Mouse (Mus musculus) mouse embryonic stem cell (cell line): ENCODE measurements at regions not wholly inside any gene's neighbourhood (a gene's known extent, or its start where the extent isn't known, plus 50 kb on each side); places are given as distances from the start of the nearest gene placed in this dataset.

Experiments
- in situ Hi-C, 2 experiments: fragments of 300-500 bp; cut with MboI; formaldehyde crosslinking; loops; 1 replicate in 1 of 2; 3 replicates in 1 of 2; pipeline ENCODE4 v1.14.3; 2019 to 2020; ENCODE audit warnings: low sequenced_read_pairs in 2 of 2, low pct_unique_long_range_greater_than_20kb in 1 of 2, mixed read lengths in 1 of 2; ENCODE audit not compliant: unreplicated experiment in 1 of 2

DNA sequence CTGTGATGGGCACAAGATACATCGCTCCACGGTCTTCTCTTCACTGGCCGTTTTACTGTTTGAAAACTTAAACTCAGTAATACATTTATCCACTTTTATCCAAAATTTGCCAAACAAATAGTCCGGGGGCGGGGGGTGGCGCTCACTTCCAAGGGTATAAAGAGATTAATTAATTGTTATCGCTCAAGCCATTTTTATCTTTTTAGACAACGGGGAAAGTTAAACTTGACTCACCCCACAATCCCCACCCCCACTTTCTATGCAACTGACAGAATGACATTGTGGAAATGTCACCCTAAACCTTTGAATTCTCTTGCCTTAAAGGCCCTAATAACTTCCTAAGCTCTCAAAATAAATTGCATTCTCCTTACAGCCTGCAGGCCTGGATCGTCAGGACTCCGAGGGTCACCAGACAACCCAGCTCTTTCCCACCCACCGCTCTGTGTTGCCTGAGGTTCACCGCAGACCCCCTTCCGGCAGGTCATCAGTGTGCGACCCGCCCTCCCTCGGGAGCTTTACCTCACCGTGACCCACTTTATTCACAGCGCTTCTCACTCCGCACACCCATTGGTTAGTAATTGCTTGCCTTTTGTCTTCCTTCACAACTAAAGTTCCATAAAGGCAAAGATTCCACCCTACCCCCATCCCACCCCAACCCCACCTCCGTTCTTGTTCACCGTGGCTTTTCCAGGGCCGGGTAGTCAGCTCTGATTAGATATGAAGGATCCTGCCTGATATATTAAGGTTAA lies 93.0 kb upstream of the Hmcn1 start:
- in situ Hi-C loops, result loop anchor here (10.0 to 25.0 kb wide), 2 partner anchors 249 to 251 kb away; partner anchors contain the start of gene Ivns1abp (in 1 of the 2)

DNA sequence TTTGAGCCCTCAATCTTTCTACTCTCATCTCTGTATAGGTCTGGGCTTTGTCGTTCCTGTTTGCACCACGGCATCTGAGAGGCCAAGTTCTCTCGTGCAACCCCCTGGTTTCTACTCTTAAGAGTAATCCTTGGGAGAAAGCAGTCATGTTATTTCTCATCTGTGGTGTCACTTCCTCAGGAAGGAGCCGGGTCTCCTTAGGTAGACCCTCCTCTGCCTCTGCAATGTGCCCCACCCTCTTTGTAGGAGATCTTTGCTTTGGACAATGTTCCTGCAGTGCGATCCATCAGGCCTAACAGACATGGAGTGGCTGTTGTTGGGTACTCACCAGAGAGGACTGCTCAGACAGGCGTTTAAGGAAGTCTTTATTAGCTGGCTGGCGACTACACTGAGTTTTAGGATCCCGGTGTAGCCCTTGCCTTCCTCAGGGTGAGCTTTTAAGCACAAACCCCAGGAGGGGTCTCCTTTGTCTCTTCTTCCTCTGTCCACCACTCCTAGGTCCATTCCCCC lies 94.0 kb upstream of the Hmcn1 start:
- in situ Hi-C loops, result loop anchor here (10.0 to 25.0 kb wide), 2 partner anchors 248 to 250 kb away; partner anchors contain the start of gene Ivns1abp (in 1 of the 2)

DNA sequence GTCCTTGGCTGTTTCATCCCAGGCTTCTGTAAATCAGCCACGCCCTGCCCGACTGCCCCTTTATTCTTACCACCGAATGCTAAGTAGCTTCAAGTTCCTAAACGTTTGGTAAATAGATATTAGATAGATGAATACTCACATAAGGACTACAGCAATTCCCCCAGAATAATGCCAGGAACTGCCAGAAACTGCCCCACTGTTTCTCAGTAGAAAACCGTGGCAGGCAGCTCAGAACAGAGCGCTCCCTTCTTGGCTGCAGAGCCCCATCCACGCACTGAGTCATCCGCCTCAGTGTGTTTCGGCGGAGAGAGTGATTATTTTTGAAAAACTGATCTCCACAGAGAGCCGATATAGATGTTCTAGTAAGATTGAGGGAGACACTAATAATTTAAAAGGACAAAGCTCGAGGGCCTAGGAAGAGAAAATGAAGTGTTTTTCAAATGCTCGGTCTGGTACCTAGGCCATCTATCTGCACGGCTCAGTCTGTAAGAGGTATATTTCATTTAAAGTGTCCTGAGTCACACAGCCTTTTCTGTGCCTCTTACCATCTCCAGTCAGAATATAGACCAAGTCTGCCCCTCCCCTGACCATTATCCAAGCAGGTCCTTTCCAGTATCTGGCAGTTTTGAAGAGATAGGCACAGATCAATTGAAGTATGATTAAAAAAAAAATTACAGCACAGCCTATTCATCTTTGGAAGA lies 94.4 kb upstream of the Gm47985 start:
- in situ Hi-C loops, result loop anchor here (10.0 to 25.0 kb wide), 2 partner anchors 247 to 249 kb away; partner anchors contain the start of gene Ivns1abp (in 1 of the 2)

DNA sequence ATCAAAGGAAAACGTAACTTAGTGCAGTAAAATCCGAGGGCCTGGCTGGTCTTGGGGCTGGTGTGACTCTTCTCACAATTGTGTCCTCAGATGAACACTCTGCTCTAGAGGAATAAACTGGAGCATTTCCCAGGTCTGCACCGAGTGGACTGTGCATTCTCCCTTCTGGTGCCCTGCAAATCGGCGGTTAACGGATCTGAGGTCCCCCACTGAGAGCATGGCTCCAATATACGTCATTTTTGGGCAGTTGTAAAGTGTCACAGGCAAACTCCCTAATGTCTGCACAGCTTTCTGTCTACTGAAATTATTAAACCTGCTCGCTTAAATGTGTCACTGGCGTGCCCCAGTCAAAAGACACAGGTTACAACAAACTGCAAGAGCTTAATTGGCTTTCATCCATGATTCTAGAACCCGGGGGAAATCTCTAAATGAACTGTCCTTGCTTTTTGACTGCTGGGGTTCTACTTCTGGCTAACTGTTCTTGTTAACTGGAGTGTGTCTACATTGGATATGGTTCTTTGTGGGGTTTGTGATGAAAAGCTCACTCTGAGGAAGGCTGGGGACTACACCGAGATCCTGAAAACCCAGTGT lies 93.7 kb upstream of the Gm47985 start:
- in situ Hi-C loops, result loop anchor here (10.0 to 25.0 kb wide), 2 partner anchors 246 to 249 kb away; partner anchors contain the start of gene Ivns1abp (in 1 of the 2)

DNA sequence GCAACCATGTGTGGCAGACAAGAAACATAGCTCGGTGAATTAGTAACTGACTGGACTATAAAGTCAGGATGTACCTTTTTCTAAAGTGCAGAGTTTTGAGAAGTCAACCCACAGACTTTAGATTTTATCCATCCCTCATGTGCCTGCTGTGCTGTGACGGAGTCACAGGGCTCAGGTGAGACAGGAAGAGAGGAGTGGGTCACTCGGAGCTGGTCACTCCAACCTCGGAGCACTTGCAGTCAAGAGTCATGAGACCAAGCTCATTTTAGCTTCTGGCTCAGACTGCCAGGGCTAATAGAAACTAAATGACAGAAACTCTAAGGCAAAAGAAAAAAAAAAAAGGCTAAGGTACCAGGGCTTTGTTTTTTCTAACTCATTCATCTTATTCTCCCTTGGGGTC lies 90.3 kb upstream of the Gm47985 start:
- in situ Hi-C loops, result loop anchor here in 1 of 2 experiments (25.0 kb wide), 1 partner anchor 245 kb away; the partner anchor contains the start of gene Ivns1abp

DNA sequence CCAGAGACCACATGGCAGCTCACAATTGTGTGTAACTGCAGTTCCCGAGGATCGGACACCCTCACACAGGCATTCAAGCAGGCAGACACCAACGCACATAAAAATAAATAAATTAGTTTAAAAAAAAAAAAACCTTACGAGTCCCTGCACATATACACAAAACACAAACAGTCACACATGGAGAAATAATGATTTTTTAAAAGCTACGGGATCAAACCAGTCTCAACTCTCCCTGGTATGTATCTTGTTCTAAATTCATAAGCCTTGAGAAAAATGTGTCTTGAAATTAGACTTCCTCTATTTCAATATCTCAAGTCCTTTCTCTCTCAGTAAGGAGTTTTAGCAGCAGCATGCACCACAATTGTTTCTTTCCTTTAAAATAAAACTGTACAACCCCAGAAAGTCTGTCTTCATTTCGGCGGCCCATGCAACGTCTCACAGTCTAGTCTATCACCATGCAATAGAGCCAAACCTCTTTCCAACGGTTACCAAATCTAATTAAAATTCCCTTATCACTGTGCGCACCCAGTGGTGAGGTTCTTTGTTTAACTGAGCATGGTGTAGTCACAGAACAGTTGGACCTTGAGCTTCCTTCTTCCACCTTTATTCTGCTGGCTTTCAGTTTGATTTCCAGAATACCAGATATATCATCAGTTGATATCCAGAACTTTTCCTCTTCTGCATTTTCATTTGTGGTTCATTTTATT lies 86.8 kb upstream of the Gm47985 start:
- in situ Hi-C loops, result loop anchor here in 1 of 2 experiments (25.0 kb wide), 1 partner anchor 242 kb away; the partner anchor contains the start of gene Ivns1abp

DNA sequence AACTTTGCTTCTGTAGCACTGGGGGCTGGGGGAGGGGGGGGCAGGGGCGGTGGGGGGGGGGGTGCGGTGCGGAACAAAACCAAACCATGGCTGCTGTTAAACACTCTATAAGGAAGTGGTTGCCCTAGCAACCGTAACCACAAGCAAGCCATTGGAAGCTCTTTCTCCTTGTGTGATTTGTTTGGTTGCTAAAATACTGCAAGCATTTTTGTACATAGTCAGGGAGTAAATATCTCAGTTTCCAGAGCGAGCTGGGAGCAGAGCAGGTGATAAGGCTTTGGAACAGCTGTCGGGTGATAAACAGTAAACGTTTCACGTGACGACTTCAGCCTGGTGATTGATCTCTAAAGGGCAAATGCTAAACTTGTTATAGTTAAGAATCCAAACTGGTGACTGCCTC lies 86.3 kb upstream of the Gm47985 start:
- in situ Hi-C loops, result loop anchor here in 1 of 2 experiments (25.0 kb wide), 1 partner anchor 241 kb away; the partner anchor contains the start of gene Ivns1abp

DNA sequence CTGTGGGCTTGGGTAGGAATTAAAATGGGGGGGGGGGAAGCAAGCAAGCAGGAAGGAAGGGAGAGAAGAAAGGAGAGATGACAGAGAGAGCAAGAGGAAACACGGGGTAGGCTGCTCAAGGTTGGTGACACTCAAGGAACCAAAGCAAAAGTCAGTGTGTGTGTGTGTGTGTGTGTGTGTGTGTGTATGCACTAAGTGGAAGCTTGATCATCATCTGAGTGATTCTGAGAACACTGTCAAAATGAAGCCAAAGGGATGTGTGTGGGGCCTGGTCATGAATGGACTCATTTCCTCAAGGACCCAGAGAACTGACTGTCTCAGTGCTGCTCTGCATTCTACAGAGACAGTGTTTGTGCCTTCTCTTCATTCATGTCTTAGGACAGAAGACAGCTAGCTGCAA lies 84.8 kb upstream of the Gm47985 start:
- in situ Hi-C loops, result loop anchor here in 1 of 2 experiments (25.0 kb wide), 1 partner anchor 240 kb away; the partner anchor contains the start of gene Ivns1abp

DNA sequence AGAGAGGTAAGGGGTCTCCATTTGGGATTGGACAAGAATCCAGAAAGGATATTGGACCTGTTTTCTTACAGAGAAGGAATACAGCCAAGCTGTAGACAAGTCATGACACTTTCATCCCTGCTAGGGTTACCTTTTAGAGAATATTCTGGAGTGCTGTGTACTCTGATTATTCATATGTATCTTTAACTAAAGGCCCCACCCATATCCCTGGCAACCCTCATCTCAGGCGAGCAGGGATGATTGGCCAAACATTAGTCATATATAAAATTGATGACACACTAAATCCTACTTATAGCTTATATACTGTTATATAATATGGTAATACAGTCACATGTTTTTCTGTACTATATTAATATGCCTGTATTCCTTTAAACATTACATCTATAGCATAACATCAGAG lies 83.6 kb upstream of the Gm47985 start:
- in situ Hi-C loops, result loop anchor here in 1 of 2 experiments (25.0 kb wide), 1 partner anchor 239 kb away; the partner anchor contains the start of gene Ivns1abp

DNA sequence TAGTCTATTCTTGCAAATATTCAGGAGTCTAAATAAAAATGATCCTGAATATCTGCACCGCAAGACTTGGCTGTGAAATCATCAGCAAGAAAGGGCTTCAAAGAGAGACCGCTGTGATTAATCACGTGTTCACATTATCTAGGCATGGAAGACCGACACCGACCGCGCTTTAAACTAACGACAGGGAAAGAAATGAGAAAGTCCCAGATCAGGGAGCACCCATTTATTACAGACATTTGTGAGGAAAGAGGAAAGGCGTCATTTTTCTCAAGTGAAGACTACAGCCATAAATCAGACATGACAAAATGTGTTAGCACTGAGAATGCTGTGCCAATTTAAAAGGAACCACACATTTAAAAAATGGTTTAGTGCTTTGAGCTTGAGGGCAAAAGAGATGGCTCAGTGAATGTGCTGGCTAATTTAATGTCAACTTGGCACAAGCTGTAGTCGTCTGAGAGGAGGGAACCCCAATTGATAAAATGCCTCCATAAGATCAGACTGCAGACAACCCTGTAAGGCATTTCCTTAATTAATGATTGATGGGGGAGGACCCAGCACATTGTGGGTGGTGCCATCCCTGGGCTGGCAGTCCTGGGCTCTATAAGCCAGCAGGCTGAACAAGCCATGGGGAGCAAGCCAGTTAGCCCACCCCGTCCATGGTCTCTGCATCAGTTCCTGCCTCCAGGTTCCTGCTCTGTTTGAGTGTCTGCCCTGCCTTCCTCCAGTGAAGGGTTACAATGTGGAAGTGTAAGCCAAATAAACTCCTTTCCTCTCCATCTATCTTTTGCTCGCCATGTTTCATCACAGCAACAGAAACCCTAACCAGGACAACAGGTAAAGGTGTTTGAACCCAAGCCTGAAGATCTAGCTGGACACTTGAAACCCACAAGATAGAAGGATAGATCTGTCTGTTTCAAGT lies 81.5 kb upstream of the Gm47985 start:
- in situ Hi-C loops, result no loop called here

DNA sequence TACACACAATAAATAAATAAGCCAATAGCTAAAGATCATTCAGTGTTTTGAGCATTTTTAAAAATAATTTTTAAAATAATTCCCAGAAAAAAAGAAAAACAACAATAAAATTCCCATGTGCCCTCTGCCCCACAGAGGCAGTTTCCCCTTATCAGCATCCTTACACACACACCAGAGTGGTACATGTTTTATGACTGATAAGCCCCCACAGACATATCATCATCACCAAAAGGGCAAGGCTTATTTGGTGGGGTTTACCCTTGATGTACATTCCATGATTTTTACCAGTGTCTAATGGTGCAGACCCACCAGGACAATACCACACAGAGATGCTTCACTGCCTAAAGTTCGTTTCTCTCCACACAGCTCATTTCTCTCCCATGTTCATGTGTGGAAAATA lies 80.8 kb upstream of the Gm47985 start:
- in situ Hi-C loops, result no loop called here

DNA sequence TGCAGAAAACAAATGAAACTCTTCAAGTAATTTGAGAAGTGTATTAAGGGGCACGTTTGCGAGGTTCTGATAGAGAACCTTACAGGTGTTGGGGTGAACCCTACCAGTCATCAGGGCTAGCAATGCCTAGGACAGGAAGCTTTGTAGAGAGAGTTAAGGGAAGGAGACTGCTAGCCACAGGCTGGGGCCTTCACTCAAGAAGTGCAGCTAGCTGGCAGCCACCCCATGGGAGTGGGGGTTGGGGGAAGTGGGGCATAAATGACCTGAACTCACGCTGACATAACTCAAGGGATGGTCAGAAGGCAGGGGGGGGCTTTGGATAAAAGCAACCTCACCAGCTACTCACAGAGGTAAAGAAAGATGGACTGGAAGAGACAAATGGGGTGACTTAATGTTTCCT lies 80.3 kb upstream of the Gm47985 start:
- in situ Hi-C loops, result no loop called here

DNA sequence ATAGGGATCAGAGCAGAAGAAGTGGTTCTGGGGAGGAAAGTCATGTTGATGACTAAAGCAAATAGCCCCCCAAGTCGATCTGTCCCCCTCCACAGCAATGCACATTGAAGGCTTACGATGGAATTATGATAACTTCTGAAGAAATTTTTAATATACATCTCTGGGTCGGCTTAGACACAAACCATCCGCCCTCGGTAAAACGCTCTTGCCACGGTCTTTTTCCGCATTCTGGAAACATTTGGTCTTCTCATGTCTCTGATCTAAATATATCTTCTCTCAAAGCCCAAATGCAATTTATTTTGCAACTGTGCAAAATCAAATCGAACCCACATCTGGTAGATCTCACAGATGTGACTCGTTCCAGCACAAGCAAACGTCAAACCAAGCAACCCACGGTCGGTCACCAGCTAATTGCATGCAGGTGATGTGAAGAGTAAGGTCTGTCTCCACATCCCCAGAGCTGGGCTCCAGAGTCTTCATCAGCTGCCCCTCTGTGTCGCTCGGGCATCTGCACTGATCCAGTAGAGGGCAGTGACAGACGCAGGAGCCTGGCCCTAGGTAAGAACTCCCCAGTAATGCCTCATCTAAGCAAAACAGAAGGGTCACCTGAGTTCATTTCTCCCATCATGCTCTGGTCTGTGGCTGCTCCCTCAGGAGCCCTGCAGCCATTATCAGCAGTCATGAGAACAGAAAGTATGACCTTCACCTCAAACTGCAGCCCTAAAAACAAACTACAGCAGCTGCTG lies 79.5 kb upstream of the Gm47985 start:
- in situ Hi-C loops, result no loop called here

DNA sequence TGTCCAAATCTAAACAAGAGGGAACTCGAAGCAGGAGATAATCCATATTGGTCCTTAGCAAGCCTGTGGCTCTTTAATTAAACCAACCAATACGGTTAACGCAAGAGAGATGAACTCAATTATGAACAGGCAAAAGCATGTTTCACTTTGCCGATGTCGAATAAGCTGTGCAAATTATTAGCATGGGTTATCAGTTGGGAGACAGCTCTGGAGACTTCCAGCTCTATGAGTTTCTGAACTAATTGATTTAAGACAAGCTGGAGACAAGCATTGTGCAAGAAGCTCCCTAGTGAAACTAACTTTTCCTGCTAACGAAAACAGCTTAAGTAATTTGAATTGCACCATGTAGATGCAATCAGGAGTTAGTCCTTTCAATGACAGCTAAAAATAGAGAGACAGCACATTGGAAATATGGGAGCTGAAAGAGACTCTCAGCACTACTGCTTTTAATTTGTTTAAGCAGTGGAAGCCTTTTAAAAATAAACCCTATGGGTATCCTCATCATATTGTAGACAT lies 78.8 kb upstream of the Gm47985 start:
- in situ Hi-C loops, result no loop called here

DNA sequence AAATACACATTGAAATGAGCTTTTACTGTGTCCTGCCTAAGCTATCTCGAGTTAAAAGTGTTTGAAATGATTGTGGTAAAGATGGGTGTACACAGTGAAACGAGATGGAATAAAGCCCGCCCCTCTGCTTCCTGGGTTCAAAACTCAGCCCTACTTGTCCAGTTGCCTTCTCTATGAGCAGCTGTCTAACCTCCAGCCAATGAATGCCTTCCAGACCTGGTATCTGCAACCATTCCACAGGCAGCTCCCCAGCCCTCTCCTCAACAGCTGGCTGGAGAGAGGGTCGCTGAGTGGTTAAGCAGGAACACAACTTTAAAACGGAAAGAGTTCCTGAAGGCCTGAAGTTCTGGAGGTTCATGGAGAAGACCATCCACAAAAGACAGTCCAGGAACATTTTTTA lies 78.0 kb upstream of the Gm47985 start:
- in situ Hi-C loops, result no loop called here

DNA sequence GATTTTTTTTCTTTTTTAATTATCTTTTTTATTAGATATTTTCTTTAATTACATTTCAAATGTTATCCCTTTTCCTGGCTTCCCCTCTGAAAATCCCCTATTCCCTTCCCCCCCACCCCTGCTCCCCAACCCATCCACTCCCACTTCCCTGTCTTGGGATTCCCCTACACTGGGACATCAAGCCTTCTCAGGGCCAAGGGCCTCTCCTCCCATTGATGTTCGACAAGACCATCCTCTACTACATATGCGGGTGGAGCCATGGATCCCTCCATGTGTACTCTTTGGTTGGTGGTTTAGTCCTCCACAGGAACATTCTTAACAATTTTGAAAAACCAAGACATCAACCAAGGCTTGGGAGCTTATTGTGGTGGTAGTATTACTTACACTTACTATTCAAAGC lies 77.5 kb upstream of the Gm47985 start:
- in situ Hi-C loops, result no loop called here
